Mouse (Mus musculus) E14TG2a.4 (cell line): ENCODE measurements at regions not wholly inside any gene's neighbourhood (a gene's known extent, or its start where the extent isn't known, plus 50 kb on each side); places are given as distances from the start of the nearest gene placed in this dataset.

Source experiments
- CTCF ChIP-seq: conservative IDR thresholded peaks from 2 replicates; pipeline ENCODE4 v1.5.1; 2014; ENCODE audit warnings: low read length
- POU5F1 ChIP-seq: IDR thresholded peaks from 2 replicates; pipeline ENCODE4 v1.6.1; 2014; ENCODE audit warnings: low read length, borderline replicate concordance

DNA sequence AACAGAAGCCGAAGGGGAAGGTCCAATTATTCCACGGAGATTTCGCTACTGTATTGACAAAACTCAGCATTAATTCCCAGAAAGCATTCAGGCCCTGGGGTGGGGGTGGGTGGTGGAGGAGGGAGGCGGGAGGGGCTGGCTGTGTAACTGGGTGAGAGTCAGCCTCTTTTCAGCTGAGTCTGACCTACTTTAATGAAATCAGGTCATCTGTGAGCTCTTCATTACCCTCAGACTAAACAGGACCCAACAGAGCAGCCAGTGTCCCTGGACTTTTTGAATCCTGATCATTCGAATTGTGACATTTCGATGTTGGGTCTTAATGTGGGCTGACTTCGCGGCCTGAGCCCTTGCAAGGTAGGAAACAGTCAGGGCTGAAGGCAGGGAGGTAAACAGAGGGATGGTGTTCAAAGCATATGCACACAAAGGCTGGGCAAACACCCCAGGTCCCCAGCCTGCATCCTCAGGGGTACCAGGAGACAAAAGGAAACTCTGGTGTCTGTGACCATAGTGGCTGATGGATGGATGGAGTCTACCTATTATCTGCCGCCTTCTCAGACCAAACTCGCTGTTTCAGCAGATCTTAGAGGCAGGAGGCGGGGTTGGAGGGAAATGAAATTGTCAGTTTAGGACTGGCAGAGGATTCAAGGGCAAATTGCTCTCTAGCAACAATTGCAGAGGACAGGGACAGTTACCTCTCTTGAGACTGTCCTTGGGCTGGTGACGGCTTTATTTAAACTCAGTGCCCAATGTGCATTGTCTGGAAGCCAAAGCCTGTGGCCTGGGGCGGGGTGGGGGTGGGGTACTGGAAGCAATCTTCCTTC, 113.7 kb downstream of the Mycn start:
- no peak for TF ChIP-seq CTCF
- TF ChIP-seq POU5F1, result no peak
